Mouse (Mus musculus) skeletal muscle tissue, adult 2 months (tissue): ENCODE measurements at regions not wholly inside any gene's neighbourhood (a gene's known extent, or its start where the extent isn't known, plus 50 kb on each side); places are given as distances from the start of the nearest gene placed in this dataset.

Experiments used
- DNase-seq: peaks from one replicate; pipeline ENCODE4 v3.0.0-alpha.2; 2012; ENCODE audit warnings: low read depth, low spot score

DNA sequence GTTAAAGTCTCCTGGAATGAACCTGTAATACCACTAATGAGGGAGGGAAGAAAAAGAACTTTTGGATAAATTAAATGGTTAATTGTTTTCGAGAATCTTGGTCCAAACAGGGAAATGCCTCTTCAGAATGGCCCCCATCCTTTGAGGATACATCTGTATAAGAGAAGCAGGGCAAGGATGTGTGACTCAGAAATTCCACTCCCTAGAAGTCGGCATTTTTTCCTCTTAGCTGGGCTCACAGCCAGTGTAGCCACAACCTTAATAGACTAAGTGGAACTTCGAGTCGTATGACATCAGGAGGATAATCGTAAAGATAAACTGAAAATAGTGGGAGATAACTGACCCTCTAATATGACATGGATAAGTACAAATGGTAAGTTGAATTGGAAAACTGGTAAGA lies 56.1 kb upstream of the Cav2 start:
- DNase-seq: peak; percentile 59

DNA sequence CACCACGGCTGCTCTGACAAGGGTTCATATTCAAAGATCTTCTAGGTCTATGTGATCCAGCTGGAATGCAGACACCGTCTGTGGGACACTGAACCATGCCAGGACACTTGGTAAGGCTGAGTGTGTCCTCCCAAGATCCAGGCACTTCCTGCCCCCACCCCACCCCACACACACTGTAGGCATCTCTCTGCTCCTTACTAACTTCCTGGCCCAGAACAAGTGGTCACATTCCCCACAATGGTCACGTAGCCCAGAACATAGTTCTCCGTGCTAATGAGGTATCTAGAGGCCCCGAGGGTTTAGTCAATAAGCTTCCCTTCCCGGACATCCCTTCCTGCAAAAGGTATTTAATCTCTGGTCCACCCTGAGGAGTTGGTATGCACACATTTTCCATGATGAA lies 54.5 kb upstream of the Cav2 start:
- no peak for DNase-seq
